Mouse (Mus musculus): ENCODE measurements around the gene Pde4b.

Pde4b gene

DNA sequence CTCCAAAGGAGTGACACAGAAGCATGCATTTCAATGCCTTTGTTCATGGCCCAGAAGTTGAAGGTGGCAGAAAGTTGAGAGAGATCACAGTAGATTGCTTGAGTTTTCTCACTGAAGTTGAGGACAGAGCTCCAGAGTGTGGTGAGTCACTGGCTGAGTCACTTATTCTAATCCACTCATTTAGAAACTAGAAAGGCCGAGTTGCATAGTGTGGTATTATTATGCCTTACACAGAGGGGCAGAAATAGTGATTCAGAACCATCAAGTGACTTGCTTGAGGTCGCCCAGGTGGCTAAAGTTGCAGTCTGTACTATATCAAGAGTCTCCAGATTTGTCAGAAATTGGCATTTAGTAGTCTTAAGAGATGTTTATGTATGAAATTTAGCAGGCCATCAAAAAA, 306.3 kb downstream of the Pde4b start:
- DNase-seq (ENCODE audit: low read depth in 1 of 2, low spot score in 2 of 2): no peak

DNA sequence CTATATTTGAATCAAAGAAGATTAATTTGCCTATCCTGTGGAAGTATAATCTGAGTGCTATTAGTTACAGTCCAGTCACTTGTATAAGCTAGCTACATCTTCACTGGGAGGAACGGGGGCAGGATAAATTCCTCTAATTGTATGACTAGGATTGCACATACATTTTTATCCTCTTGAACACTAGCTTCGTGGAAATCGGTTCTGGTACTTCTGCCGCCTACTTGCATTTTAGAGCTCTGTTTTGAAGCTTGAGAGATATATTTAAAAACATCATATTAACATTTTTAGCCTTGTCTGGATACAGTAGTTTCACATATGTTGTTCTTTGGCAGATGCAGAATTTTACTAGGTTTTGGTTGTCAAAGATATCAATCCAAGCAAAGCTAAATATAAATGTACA, 310.0 kb downstream of the Pde4b start:
- no peak for DNase-seq (ENCODE audit: low read depth in 1 of 2, low spot score in 2 of 2)

DNA sequence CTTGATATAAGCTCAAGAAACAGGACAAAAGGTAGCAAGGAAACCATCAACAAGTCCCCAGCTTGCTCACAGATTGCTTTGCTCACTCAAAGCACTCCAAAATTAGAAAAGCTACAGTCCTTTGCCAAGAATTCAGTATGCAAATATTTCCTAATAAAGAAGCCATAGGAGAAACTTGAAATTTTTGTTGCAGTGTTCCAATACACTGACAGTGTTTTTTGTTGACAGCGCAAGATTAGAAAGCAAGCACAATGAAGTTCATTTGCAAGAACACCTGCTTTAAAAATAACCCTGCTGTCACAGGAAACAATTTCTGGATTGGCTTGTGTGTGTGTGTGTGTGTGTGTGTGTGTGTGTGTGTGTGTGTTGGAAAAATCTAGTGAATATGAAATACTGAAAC, 311.2 kb downstream of the Pde4b start:
- no peak for DNase-seq (ENCODE audit: low read depth in 1 of 2, low spot score in 2 of 2)

DNA sequence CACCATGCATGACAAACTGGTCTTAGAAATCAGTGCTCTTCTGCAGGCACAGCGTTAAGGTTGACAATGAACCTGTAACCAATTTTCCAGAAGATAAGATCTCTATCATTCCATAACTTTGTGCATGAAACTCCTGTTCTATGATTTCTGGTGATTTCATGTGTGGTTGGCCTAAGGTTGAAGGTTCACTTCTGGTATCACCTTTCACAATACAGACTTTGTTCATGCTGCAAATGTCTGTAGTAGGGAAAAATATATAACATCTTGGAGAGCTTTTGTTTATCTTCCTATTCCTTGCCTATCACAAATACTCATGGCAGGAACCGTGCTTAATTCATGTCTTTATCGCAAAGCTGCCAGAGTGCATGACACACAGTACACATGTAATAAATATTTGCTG, 319.5 kb downstream of the Pde4b start:
- DNase-seq (ENCODE audit: low read depth in 1 of 2, low spot score in 2 of 2): no peak

DNA sequence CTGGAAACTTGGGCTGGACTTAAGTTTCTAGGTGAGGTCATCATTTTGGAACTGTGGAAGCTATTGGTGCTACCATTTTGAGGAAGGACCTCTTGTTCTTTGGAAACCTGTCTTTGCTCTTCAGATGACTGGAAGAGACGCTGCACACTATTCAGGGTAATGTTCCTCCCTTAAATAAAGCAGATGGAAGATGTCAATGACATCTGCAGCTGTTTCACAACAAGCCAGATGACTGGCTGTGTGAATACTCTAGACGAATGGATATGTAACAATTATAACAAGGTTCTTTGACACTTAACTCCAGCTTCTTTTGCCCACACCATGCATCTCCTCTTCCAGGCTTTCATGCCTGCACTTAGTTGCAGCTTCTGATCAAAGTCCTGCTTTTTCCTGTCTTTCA, 320.8 kb downstream of the Pde4b start:
- DNase-seq (ENCODE audit: low read depth in 1 of 2, low spot score in 2 of 2): no peak

DNA sequence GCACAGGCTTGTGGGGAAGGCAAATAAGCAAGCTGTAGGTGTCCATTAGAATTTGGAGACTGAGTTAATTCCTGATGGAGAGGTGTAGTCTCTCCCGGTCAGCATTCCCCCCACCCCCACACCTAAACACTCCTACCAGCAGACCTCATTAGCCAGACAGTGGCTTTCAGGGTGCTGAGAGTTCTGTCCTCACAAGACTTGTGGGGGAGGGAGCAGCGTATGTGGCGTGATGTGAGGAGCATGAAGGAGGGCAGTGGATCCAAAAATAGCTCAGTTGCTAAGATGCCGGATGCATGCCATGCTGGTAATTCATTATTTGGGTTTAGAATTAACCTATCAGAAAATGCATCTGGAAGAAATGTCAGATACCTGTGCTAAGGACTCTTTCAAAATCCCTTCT, 321.6 kb downstream of the Pde4b start:
- no peak for DNase-seq (ENCODE audit: low read depth in 1 of 2, low spot score in 2 of 2)

DNA sequence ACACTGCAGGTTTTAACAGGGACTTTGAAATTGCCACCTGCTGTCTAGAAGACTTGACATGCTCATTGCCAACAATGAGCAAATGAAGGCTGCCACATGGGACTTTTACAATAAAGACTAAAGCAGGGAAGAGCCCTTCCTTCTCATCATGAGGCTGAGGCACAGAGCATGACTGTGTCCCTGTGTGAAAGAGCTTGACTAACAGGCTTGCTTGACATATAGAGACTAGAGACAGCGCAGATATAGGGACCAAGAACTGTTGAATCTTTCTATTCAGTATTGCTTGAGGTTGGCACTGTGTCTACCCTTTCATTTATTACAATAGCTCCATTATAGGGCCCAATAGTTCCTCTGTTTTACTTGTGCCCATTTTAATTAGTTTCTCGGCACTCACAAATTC, 325.8 kb downstream of the Pde4b start:
- no peak for DNase-seq (ENCODE audit: low read depth in 1 of 2, low spot score in 2 of 2)

DNA sequence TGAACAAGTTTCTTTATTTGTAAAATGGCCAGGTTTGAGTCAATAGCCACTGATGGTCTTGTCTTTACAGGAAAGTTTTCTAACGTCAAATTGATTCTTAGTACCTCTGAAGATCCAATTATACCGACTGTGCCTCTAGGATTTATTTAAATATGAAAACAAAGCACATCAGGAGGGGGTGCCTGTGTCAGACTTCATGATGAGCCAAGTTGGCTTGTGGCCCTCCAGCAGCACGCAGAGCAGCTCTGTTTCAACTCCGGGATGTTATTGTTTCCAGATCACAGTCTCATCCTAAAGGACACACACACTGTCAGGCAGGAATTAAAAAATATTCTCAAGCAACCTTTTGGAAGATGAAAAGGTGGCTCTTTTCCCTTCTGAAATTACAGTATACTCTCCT, 326.5 kb downstream of the Pde4b start:
- no peak for DNase-seq (ENCODE audit: low read depth in 1 of 2, low spot score in 2 of 2)

DNA sequence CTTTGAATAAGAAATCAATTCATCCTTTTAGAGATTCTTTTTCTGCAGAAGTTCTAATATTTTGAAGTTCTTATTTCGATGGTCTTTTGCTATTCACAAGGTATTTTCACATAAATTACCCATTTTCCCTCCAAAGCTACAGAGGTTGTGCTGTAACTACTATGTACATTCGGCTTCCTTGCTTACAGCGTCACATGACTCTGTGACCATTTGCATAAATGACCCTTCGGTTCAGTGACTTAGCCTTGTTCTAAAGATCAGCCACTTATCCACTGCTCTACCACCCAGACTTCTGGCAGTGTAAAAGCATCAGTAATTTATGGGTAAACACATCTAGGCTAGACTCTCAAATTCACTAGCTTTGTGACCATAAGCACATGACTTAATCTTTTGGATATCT, 327.3 kb downstream of the Pde4b start:
- DNase-seq (ENCODE audit: low read depth in 1 of 2, low spot score in 2 of 2): no peak

DNA sequence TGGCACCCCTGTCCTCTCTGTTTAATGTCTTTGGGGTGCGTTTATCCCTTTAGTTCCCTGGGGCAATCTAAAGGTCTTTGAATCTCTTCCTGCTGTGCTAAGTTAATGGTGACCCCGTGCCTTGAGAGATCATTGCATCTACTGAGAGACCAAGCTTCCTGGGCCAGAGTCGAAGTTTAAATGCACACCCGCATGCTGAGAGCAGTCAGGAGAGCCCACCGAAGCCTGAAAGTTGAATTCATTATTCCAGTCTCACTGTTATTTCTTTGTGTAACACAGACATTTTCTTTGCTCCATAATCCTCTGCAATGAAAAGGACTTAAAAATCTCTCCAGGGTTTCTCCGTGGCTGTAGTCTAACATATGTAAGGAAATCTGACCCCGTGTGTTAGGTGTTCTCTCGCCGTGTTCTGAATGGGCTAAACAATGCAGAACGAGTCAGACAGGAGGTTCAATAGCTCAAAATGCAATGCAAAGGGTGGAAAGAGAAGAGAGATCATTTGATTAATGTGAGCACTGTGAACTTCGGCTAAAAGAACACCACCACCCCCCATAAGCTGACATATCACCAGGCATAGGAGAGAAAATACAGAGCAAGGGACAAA, 333.6 kb downstream of the Pde4b start:
- no peak for DNase-seq (ENCODE audit: low read depth in 1 of 2, low spot score in 2 of 2)

DNA sequence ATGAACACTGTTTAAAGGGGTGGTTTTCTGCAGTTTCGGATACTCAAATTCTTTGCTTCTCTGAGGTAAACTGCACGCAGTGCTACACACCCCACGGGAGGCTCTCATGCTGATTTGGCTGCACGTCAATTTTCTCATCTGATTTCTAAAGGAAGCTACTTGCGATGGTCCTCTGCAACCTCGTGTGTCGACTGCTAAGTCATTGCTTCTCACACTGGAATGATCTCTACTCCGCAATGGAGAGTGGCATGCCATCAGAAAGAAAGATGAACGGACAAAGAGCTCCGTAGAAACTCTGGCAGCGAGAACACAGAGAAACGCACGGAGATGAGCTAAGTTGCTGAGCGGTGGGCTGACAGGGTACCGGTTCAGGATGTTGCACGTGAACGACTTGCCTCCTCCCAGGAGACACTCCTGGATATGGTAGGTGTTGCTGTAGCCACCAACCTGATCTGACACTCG, 334.1 kb downstream of the Pde4b start:
- DNase-seq (ENCODE audit: low read depth in 1 of 2, low spot score in 2 of 2): no peak

DNA sequence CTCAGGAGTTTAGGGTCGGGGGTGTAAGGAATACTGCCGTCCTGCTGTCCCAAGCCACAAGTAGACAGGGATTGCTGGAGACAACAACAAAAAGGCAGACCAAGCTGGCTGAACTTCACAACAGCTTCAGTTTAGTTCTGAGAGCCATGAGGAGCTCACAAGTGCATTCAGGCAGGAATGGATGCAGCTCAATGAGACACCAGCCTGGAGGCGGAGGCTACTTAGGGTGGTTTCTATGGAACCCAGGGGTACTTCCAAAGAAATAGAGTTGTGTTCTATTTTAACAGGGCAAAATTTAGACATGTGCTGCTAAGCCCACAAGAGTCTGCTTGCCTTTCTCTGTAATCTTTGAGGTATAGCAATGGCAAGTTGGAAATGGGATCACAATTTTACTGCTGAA, 336.8 kb downstream of the Pde4b start:
- no peak for DNase-seq (ENCODE audit: low read depth in 1 of 2, low spot score in 2 of 2)

DNA sequence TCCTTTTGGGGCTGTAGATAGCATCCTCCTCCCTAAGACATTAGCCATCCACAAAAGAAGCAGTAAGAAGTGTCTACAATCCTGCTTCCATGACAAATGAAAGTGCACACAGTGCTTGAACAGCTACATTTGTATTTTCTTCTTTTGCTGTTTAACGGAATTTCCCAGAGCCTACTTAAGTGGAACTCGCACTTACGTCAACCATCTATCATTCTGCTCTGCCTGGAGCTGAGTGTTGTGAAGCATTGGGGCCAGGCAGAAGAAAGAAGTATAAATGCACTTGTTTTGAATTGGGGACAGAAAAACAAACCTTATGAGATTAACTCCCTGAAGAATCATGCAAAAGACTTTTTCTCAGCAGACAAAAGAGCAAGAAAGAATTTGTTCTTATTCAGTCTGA, 338.1 kb downstream of the Pde4b start:
- DNase-seq (ENCODE audit: low read depth in 1 of 2, low spot score in 2 of 2): no peak

DNA sequence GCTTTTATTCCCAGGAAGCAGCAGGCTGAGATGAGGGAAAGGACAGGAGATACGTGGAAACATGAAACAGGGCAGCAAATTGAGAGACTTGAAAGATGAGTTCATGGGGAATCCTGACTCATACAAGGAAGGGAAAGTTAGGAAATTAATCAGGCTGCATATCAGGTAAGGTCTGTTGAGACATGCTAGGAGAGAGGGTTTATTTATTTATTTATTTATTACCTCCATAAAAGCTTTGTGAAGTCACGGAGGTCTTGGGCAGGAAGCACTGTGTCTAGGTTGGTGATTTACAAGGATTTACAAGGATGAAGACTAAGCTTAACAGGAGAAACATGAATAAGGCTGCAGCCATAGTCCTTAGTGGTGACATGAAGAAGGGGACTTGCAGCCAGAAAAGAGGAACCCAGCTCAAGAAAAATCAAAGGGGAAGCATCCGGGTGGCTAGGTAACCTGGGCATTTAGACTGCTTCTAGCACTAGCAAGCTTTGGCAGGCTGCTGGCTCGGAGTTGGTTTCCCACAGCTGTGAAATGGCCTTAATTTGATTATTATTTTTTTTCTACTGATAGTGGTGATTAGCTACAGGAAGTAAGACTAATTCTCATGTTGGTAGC, 342.5 kb downstream of the Pde4b start:
- no peak for DNase-seq (ENCODE audit: low read depth in 1 of 2, low spot score in 2 of 2)

DNA sequence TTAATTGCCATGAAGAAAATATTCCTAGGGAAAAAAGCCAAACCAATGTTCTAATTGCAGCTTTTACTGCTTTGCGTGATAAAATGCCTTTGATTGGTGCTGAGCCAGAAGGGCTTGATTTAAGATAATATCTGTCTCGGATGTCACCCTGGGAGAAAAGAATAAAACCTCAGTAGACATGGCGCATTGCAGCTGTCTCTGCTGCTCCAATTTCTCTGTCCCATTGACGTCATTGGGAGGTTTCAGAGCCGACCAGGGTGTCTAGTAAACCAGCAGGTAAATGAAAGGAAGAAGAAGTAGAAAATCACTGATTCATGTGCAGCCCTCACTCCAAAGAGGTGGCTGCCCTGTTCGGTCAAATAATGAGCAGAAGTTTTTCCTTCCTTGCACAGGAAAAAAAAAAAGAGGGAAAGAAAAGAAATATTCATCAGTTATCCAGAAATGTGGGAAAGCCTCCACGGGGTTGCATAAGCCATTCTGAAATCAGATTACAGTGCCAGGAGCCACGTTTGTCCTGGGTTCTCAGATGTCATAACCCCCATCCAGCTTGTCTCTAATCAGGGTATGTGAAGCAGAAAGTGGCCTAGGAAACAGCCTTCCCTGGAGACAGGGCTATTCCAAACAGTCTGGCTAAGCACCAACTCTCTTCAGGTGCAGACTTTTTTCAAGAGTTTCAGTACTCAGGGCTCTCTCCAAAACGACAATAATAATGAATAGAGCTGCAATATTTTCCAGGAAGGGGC, 344.9 kb downstream of the Pde4b start:
- DNase-seq (ENCODE audit: low read depth in 1 of 2, low spot score in 2 of 2): no peak

DNA sequence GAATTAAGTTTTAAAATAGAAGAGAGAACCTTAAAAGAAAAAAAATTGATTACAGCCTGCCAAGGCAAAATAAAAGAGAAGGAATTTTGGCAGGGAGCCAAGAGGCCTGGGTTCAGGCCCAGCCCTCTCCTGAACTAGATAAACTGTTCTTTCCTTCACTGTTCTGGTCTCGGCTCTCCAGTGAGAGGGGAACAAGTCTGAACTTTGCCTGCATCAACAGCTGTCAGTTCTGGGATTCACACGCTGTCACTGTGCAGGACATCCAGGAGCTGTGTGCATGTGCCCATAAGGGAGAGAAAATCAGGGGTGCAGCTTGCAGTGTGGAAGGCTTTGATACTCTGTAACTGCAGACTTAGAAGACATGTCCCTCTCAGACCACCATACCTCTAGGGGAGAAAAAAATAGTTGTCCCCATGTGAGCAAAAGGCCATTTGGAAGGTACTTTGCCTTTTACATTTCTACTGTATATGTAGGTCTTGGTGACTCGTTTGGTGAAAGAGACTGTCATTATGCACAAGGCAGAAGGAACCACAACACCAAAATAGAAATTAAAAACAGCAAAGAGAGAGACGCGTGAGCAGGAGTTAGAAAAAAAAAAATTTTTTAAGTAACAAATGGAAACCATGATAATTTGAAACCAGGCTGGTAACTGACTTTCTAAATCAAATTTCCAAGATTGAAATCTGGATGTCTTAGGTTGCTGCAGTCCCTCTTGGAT, 352.2 kb downstream of the Pde4b start:
- DNase-seq (ENCODE audit: low read depth in 1 of 2, low spot score in 2 of 2): no peak

DNA sequence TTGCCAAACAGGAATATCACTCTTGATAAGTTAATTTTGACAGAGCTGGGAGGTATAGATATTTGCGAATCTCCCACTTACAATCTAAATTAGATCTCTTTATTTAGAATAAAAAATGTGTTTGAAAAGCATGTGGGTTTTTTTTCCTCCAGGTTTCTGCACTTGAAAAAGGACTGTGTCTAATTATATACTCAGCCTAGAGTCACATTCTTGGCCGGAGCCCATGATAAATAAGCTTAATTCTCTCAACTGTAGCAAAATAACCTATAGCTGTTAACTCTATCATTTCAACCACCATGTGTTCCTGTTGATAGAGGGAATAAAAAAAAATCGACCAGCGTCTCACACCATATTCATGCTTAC, 352.8 kb downstream of the Pde4b start:
- DNase-seq (ENCODE audit: low read depth in 1 of 2, low spot score in 2 of 2): no peak

DNA sequence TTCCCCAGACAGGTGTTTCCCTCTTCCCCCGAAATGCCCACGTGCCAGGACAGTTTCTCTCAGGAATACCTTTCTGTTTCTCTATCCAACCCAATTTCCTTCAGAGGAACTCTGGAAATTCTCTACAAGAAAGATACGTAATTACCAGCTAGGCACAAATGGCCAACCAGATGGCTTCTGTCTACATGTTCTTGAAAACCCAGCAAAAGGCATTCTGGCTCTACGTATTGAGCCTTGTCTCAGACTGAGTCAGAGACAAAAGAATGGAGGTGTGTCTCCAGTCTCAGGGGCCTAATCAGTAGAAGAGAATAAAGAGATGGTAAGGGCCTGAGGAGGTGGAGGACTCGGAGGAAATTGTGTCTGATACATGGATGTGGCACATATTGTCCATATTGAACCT, 356.2 kb downstream of the Pde4b start:
- DNase-seq (ENCODE audit: low read depth in 1 of 2, low spot score in 2 of 2): no peak

DNA sequence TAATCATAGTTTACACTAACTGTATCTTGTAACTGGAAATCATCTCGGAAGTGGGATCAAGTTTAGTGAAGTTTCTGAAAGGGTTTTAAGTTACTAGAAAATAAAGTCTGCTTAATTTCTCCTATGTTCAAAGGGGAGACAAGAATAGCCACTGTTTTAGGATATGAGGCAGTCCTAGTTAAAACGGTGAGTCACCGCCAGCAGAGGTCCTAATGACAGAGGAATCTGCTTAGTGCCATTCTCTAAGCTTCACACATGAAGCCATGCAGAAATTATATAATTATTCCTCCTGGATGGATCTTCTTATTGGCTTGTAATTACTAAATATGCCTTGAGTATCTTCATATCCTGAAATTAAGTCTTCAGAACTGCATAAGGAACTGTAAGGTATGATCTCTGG, 357.2 kb downstream of the Pde4b start:
- no peak for DNase-seq (ENCODE audit: low read depth in 1 of 2, low spot score in 2 of 2)

DNA sequence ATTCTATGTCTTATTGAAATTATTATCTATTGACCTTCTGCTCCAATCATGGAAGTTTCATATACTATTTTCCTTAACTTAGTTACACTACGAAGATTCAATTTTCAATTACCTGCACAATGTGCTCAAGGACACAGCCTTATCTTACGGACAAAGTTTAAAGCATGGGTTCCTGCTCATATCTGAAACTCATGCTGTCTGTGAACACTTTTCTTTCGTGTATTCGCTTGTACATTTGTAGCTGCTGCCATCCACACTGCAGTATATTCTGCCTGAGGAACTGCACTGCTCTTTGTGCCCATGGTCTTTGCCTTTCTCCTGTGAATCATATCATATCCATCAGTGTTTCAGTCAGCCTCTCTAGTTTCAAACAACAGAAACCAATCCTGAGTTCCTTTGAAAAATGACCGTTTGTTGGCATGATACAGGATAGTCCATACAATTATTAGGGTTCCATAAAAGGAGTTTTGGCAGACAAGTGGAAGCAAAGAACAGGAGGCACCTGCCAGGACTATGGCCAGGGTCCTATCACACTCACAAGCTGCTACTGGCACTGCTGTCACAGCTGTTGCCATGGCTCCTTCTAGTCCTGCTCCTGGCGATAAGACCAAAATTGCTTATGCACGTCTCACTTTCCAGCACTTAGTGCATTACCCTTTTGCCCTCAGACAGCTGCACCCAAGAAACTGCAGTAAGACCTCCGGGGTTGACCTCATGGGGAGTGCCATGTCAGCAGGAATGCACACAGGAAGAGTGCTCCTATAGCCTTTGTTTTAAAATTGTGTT, 359.0 kb downstream of the Pde4b start:
- no peak for DNase-seq (ENCODE audit: low read depth in 1 of 2, low spot score in 2 of 2)

DNA sequence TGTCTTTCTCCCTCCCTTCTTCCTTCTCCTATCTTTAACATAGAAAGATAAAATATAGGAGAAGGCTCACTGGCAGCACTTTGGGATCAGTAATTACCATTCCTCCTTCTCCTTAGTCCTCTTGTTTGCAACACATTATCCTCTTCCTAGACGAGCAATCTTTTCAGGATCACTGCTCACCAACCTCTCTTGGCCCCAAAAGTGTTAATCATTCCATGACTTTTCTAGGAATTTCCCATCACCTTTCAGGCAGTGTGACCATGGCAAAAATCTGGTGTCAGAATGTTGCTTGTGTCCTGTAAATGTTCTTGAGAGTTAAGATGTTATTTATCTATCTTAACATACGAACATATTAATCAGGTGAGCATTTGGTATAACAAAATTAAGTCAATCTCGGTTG, 369.1 kb downstream of the Pde4b start:
- DNase-seq (ENCODE audit: low read depth in 1 of 2, low spot score in 2 of 2): no peak
